Mouse (Mus musculus) frontal cortex, adult 2 months (tissue): Measurements from ENCODE around the gene Il1rl2. TPM values are rescaled to one million over a fixed set of nuclear protein-coding genes. Genes with fewer than 3 reads are reported as not detected.
"Not testable (repeated sequence)": the region's sequence is repeated elsewhere in the genome, so short reads cannot be mapped to it uniquely, and the experiment has no call there.

Experiments
- DNase-seq, 2 experiments: peaks; one replicate each; pipeline ENCODE4 v3.0.0; 2022; ENCODE audit warnings: low spot score in 1 of 2; ENCODE audit errors: extremely low spot score in 1 of 2
- polyA plus RNA-seq: library from polyadenylated mRNA; depleted of rRNA; stranded (reverse); fragments of >200 nt; gene quantifications from 2 replicates; pipeline ENCODE4 v1.2.3, GENCODE M21; 2012; rRNA removed

Il1rl2 gene
- polyA plus RNA-seq, result 0.48 and 0.88 TPM in 2 replicates

DNA sequence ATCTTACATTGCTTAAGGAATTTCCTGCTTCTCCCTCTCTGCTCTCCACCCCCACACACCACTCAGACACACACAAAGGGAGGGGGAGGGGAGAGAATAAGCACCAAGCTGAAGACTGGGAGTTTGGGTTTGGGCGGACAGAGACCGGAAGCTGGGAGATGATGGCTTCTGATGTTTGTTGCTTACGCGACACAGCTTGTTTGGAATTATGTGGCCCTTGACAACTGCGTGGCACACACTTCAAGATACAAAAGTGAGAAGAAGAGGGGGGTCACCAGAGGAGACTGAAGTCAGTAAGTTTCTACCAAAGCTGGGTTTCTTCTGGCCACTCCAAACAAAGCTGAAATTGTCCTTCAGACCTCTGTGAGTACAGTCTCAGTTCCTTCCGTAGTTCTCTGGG is at the start of gene Il1rl2:
Gene Il1rl2 (plus strand): TSS at position 154 of the 400 bp plus-strand sequence.
- DNase-seq, result no peak

DNA sequence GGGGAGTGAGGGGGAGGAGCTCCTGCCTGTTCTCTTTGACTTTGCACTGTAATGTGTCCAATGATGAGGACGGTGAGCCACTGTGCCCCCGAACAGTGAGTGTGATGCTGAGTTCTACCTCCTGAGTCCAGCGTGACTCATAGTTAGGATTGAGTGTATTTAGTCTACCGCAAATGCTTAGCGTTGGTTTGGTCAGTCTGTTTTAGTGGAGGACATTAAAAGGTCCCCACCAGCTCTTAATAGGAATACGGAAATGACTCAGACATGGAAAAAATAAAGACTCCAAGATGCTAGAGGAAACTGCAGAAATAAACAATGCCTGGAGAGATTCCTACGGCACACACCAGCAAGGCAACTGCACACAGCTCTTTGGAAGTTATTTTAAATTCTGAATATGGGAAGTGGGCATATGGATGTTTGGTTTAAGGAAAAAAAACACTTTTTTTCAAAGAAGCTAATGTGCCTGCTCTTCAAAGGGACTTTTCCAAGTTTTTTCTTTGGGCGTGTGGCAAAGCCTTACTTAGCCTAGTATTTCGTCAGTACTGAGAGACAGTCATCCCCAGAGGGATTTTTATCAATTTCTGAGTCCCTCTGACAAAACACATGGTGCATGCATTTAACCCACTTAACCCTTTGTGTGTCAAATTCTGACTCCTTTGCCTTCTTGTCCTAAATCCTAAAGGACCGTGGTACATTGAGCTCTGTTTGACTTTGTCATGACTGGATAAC is 49.0 kb upstream of the Il1rl2 start:
- DNase-seq, result no peak

DNA sequence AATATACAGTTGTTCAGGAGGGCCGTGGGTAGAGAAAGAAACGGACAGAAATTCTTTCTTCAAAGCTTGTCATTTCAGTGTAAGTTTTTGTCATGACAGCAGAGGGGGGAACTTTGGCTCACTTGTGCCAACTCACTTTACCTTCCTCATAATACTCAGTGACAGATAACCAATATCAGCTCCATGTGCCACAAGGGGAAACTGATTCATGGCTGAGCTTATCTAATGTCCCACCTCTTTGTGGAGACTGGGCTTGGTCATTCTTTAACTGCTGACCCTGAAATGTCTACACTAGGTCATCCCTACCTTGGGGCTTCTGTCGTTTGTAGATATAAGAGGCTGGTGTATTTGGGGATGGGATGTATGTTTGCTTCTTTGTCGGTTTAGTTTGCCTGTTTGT is 46.5 kb upstream of the Il1rl2 start:
- DNase-seq, result no peak

GRCm38 (mm10) chr1:40278720-40279119 is 45.7 kb upstream of the Il1rl2 start:
- DNase-seq, result no peak

DNA sequence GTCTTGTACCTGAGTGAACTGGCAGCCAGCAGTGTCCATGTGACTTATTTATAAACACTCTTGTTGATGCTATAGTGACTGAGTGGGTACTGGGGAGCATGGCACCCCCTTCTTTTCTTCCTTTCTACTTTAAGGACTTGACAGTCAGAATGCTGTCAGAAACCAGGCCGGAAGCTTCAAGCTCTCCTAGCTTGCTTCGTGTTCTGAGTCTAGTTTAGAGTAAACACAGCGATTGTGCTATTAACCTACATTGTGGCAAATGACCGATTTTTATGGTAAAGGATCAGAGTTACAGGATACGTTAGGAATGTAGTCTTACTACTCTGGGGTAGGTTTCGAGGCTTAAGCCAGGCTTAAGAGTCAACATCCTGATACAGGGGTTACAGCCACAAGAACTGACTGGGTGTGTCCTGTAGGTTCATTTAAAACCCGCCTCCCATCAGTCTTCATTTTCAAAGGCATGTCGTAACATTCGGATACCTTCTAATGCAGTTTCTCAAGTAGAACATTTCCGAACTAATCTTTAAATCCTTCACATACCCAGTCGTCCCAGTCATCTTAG is 45.1 kb upstream of the Il1rl2 start:
- DNase-seq, result no peak

DNA sequence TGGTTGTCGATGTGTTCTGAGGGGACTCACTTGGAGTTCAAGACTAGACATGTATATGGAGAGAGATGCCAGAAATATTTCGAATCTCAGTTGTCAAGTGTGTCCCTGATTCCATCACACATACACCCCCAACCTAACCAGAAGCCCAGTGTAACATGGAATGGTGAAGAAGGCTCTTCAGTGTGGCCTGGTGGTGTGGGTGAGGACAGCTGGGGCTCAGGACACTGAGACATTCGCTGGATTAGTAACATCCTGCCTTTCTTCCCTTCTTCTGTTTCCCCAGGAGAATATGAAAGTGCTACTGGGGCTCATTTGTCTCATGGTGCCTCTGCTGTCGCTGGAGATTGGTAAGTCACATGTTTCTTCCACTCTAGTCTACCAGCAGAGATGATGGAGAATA is 42.5 kb upstream of the Il1rl2 start:
- DNase-seq, result no peak

GRCm38 (mm10) chr1:40282394-40282793 is 42.0 kb upstream of the Il1rl2 start:
- DNase-seq, result no peak

DNA sequence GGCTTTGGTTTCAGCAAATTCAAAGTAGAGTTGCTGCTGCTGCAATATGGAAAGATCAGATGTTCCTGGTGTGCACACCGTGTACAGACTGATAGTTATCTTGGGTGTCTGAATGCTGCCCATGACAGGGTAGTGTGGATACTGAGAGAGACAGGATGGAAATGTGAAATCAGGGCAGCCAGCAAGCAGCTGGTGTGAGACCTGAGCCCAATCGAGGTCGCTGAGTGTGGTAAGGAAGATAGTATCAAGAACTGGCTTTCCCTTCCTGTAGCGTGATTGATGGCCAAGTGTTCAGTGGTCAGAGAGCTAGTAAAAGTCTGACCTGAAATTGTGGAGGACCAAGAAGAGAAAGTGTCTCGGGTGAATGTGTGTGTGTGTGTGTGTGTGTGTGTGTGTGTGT is 40.4 kb upstream of the Il1rl2 start:
- no peak for DNase-seq

GRCm38 (mm10) chr1:40290489-40291255 is 33.7 kb upstream of the Il1rl2 start:
- no peak for DNase-seq

DNA sequence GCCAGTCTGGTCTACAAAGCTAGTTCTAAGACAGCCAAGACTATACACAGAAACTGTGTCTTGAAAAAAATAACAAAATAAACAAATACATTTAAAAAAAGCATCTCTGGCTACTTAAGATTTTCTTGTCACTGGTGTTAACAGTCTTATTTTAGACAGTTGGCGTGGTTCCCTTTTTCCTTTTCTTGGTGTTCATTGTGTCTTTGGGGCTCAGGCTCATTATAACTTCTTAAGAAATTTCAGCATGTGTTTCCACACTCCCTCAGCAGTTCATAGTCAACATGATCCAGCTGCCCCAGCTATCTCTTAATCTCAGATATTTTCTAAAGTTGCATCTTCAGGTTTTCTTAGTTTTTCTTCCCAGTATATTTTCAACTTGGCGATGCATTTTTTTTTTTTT is 32.2 kb upstream of the Il1rl2 start:
- DNase-seq, result no peak

DNA sequence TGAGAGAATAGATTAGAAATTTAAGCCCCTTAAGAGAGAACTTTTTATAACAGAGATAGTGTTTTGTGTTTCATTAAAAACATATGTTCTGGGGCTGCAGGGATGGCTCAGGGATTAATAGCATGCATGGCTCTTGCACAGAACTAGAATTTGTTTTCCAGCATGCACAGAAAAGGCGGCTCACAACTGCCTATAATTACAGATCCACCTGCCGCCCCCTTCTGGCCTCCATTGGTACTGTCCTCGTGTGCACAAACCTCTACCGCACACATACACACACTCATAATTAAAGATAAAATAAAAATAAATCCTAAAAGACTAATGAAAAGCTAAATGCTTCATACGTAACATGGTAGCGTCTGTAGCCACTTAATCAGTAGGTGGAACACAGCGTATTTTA is 30.5 kb upstream of the Il1rl2 start:
- no peak for DNase-seq

- DNase-seq, result no peak
Measured at GRCm38 (mm10) chr1:40294824-40295223, 29.6 kb upstream of the Il1rl2 start.

- no peak for DNase-seq
Measured at GRCm38 (mm10) chr1:40298053-40298452, 26.4 kb upstream of the Il1rl2 start.

- no peak for DNase-seq
Measured at GRCm38 (mm10) chr1:40303179-40303866, 21.1 kb upstream of the Il1rl2 start.

- DNase-seq, result not testable (repeated sequence)
Measured at GRCm38 (mm10) chr1:40304321-40304720, 20.1 kb upstream of the Il1rl2 start.

- DNase-seq, result no peak
Measured at GRCm38 (mm10) chr1:40306111-40306510, 18.3 kb upstream of the Il1rl2 start.

DNA sequence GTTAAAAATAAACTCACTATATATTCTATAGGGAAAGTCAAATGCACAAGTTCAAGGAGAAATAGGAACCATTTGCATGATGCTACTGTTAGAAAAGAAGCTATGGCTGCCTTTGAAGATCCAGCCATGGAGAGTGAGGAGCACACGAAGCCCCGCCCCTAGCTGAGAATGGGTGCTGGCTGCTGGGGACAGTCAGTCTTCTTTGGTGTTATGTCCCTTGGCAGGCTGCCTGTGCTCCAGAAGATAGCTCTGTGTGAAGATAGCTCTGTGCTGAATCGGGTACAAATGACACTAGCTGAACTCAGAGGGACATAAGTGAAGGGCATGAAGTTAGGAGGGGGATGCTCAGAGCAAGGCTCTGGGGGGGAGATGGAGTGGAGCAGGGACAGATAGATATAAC is 13.3 kb upstream of the Il1rl2 start:
- no peak for DNase-seq

- DNase-seq, result no peak
Measured at GRCm38 (mm10) chr1:40311625-40312024, 12.8 kb upstream of the Il1rl2 start.

GRCm38 (mm10) chr1:40314016-40314415 is 10.4 kb upstream of the Il1rl2 start:
- DNase-seq, result no peak

- DNase-seq, result no peak
Measured at GRCm38 (mm10) chr1:40317657-40318056, 6.8 kb upstream of the Il1rl2 start.

DNA sequence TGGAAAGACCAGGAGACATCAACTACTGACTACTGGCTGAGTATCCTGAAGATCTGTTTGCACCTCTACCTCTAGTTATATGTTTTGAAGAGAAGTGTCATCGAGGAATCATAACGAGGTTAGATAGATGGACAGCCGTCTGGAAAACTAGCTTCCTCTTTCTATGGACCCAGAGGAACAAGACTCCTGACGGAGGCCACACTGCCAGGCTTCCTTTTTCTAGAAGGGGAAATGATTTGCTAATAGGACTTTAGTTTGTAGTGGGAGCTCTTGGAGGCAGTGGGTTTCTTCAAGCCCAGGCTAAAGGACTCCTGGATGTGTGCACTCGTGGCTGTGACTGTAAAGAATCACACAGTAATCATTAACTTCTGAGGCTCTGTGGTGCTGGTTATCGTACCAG is 2.6 kb upstream of the Il1rl2 start:
- no peak for DNase-seq
